Mouse (Mus musculus): ENCODE results near the gene Fgfr2. TPM values are rescaled to one million over a fixed set of nuclear protein-coding genes. Genes with fewer than 3 reads are reported as not detected.

Fgfr2 gene
- polyA plus RNA-seq, 3 experiments from 2014 or later = 0.27 TPM; not detected in 2

GRCm38 (mm10) chr7:132600926-132601325 is 522.2 kb downstream of the Fgfr2 start:
- ATAC-seq = no peak

DNA sequence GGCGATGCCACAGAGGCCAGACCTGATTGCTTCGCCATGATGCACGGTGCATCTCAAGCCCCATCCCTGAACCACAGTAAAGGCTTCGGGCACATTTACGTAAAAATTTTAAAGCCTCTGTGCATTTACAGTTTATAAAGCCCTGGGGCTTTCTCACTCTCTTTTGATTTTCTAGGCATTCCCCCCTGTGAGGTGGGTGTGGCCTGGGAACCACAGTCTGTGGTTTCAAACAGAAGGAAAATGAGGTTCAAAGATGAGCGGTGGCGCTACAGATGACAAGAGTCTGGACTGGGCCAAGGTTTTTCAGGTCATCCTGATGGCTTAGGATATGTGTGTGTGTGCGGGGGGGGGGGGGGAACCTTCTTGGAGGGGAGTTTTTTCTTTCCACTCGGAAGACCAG is 523.1 kb downstream of the Fgfr2 start:
- ATAC-seq = peak; percentile 38

DNA sequence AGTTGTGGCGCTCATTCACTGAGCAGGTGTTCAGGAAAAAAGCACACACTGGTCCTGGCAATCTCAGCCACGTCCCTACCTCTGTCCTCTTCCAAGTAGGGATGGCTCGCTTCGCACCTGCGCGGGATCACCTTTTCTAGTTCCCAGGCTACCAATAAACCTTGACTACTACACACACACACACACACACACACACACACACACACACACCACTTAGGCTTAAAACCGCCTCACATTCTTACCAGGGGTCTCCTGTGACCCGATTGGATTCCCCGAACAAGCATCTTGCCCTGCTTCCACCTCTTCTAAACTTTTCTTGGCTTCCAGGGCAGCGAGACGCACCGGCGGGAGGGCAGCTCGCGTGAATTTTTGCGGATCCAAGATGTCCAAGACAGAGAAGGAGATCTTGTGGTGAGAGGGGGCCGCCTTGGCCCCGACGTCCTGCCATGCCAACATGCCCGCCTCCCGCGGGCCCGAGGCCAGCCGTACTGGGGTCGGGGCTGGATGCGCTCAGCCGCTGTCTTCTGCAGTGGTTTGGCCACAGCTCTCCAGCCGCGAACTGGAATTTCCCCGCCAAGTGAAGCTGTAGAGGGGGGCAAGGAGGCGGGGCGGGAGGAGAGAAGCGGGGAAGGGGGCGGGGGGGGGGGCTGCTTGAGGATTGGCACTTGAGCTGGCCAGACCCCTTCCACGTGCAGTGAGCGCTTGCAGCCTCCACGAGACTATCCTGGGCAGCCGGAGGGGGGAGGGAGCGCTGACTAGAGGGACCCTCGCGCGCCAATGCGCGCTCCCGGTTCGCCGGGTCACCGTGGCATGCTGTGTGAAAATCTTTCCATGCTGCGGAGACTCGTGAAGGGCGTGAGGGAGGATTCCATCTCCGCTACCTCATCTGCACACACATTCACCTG is 523.8 kb downstream of the Fgfr2 start, which contains the start of gene Nkx1-2:
Gene Nkx1-2 (minus strand): TSS at position 567 of the 905 bp plus-strand sequence.
- no peak for ATAC-seq

GRCm38 (mm10) chr7:132597251-132598041 is 525.7 kb downstream of the Fgfr2 start:
- no peak for ATAC-seq

DNA sequence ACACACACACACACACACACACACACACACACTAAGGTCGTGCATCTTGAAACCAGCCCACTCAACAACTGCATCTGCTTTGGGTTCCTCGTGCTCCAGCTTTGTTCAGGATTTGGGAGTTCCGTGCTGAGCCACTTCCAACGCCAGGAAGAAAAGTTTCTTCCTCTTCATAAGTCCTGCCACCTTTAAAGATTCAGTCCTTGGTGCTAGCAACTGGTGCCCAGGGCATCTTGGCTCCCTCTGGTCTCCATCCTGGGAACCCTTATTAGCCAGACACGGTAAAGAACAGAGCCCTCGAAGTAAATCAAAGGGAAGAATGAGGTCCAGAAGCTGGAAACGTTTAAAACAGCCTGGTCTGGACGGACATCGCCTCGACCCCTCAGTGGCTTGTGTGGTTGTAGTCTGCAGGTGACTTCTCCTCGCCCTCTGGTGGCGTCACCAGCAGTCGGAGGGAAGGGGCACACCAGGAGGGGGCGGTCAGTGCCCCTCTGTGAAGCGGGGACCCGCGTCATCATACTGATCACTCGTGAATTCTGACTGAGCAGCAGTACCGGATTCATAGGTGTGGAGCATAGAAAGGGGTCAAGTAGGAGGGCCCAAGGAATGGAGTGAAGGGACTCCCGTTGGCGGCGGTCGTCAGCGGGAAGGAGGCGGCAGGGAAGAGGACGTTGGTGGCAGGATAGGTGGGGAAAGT is 526.4 kb downstream of the Fgfr2 start:
- no peak for ATAC-seq

DNA sequence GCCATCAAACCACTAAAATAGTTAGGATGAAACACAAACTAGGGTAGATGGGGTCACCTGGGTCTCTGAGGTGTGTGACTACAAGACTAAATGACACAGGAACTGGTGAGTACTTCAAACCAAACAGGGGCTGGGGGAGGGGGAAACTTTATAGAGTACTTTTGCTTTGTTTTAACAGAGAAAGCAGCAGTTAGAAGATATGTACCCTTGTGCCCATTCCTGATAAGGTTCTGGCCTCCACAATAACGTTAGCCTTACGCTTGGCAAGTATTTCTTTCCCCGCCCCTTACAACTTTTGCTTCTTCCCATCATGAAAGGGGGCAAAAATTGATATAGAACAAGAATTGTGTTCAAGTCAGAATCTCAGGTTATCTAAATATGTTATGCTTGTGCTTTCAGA is 527.4 kb downstream of the Fgfr2 start:
- no peak for ATAC-seq

GRCm38 (mm10) chr7:132594325-132594724 is 528.8 kb downstream of the Fgfr2 start:
- no peak for ATAC-seq

- ATAC-seq = no peak
Observed at GRCm38 (mm10) chr7:132593762-132594161, 529.4 kb downstream of the Fgfr2 start.

GRCm38 (mm10) chr7:132589610-132590009 is 533.5 kb downstream of the Fgfr2 start:
- ATAC-seq = no peak

- no peak for ATAC-seq
Observed at GRCm38 (mm10) chr7:132587167-132587566, 536.0 kb downstream of the Fgfr2 start.

DNA sequence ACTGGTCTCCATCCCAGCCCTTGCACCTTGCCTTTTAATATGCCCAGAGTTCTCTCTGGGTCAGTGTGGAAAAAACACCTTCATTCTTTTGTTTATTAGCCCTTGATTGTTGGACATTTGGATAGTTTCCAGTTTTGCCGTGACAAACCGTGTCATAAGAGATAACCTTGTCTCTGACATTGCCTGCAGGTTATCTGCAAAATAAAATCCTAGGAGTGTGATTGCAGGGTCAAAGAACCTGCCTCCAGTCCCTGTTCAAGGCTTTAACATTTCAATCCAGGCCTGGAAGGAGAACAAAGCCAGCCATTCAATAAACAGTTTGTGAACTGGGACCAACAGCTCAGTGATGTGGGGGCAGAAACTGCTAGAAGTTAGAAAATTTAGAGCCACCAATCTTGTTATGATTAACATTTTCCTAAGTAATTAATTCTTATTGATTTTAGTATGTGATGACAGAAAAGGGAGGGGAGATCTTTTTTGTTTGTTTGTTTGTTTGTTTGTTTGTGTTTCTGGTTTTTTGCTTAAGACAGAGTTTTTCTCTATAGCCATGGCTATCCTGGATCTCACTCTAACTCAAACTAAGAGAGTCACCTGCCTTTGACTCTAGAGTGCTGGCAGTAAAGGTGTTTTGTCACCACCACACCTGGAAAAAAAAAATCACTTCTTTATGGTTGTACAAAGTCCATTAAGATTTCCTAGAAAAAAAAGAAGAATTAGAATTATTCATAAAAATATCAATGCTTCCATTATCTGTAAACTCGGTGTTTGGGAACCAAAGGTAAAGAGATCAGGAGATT is 537.3 kb downstream of the Fgfr2 start:
- no peak for ATAC-seq

GRCm38 (mm10) chr7:132581441-132581840 is 541.7 kb downstream of the Fgfr2 start:
- ATAC-seq = no peak

DNA sequence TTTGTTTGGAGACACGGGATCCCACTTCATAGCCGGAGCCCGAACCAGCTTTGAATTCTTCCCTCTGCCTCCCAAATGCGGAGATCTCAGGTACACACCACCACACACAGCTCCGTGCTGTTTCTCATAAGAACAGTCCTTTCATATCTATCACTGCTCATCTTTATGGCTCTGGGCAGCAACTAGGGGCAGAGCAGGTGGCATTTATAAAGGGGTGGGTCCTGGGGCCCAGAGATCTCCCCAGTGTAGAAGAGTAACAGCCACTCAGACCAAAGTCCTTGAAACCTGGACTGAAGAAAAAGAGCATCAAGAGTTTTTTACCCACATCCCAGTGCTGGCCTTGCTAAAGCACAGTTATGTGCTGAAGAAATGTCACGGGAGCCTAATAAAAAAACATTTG is 542.6 kb downstream of the Fgfr2 start:
- ATAC-seq = no peak

DNA sequence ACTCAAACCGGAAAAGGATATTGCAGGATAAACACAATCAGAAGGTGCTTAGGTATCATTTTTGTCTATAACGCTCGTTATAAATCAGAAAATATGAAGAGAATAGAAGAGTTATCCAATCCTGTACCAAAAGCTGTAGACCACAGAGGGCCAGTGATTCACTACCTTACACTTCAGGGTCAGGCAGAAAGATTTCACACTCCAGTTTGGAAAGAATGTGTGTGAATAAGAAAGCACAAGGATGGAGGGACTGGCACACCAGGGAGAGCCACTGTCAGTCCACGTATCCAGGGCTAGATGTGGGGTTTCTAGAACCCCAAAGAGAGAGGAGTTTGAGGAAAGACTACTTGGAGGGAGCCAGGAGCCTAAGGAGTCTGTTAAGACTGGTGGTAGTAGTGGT is 546.3 kb downstream of the Fgfr2 start:
- no peak for ATAC-seq

- ATAC-seq = peak; percentile 91
Observed at GRCm38 (mm10) chr7:132576116-132576650, 547.0 kb downstream of the Fgfr2 start, which contains the start of gene Oat. Oat (minus strand) TSS chr7:132576398.

- peak; percentile 70 for ATAC-seq
Observed at GRCm38 (mm10) chr7:132575623-132576022, 547.5 kb downstream of the Fgfr2 start.

GRCm38 (mm10) chr7:132574646-132575045 is 548.5 kb downstream of the Fgfr2 start:
- no peak for ATAC-seq

- no peak for ATAC-seq
Observed at GRCm38 (mm10) chr7:132573205-132573604, 549.9 kb downstream of the Fgfr2 start.

DNA sequence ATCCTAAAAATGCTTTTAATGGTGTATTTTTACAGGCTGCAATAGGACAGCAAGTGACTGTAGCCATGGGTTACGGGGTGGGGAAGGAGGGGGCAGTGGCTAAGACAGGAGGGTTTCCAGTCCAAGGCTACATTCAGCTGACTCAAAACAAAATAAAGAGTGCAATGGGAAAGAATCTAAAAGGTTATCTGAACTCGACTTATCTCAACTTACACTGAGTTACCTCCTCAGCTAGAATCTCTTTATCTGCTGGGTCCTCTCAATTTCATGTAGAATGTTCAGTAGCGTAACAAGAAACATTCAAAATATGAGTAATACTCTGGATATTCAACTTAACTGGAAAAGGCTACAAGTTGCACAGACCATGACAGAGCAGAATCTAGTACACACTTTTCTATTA is 550.4 kb downstream of the Fgfr2 start:
- ATAC-seq = no peak

DNA sequence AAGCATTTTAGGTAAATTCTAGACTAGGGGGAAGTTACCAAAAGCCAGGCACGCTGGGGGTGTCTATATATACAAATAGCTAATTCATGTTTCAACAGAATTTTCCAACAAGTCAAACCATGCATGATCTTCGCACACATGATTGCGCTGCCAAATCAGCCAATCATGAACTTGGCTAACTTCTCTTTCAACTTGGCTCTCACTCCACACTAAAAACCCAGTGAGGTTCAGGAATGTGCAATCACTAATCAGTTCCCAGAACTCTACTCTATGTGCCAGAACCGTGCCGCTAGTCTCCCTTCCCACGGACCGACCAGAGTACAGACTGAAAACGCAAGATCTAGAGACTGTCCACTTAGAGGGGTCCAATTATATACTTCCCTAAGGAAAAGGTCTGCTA is 551.7 kb downstream of the Fgfr2 start:
- ATAC-seq = no peak

DNA sequence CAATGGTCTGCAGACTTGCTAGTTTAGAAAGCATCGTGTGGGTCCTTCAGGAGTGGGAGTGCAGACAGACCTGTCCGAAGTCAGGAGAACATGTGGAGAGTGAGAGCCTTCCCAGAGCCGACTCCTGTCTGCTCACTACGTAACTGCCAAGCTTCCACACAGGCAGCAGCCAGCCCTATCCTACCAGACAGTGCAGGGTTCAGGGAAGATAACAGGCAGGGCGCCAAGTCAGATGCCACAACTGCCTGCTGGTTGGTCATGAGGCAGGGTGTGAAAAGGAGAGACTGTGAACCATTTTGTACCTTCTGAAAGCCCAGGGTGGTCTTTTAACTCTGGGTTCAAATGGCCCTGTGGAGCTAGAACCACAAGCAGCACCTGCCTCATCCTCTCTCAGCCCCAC is 553.1 kb downstream of the Fgfr2 start:
- no peak for ATAC-seq

DNA sequence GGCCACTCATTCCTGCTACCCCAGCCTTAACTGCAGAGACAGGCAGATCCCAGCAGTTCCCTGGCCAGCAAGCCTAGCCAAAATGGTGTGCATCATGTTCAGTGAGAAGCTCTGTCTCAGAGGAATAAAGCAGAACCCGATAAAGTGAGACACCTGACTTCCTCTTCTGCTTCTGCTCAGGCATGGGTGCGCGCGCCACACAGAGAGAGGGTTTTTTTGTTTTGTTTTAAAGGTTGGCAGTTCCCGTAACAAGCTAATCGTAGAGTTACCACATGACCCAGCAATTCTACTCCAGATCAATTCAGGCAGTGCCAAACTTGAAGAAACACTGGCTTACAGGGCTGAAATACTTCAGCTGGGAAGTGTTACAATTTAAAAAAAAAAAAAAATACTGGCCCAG is 554.3 kb downstream of the Fgfr2 start:
- peak; percentile 63 for ATAC-seq

All from inflammation-experienced regulatory T-cells, adult 6 months (primary cell).